Mouse (Mus musculus) heart, adult 9 months (tissue): ENCODE data around the gene Frmd5.

ENCODE experiments used
- DNase-seq, 2 experiments: peaks; one replicate each; pipeline ENCODE4 v3.0.0; 2022; ENCODE audit warnings: low spot score in 2 of 2

Frmd5 gene

DNA sequence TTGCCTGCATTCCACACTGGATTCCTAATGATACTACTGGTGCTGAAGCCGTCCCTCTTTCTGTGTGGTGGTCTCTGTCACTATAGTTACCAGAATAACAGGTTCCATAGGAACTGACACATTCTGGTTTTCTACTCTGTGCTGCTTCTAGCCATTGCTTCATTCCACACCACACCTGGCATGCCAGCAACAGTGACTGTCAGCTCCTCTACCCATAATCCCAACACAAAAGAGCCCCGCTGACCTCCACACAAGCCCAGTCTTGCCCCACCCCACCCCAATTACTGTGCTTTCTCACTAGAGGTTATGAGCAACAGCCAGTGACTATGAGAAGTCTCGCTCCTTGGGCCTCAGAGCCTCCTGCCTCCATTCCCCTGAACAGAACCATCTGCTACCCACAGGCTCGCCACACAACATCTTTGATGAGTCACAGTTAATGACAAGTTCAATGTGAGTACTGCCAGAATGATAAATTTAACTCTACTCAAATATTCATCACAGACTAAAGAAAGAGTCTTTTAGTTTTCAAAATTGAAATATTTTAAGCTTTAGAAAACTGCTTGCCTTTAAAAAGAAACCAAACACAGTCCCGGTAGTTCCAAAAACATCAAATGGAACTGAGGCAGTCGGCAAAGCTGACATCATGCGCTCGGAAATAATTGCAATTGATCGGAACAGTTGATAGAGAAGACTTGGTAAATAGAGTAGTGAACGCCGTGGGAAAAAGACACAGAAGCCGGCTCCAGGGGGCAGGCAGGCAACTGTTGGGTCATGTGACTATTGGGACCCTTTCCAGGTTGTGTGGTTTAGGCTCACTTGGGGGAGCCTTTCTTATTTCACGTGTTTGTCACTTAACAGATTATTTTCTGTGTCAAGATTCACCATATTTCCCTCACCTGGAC lies 185.4 kb downstream of the Frmd5 start:
- peak; percentile 9 to 34 for DNase-seq

- no peak for DNase-seq
Observed at GRCm38 (mm10) chr2:121620582-121621261, 186.2 kb downstream of the Frmd5 start.

- no peak for DNase-seq
Observed at GRCm38 (mm10) chr2:121615199-121615559, 191.7 kb downstream of the Frmd5 start.

- peak in 1 of 2 experiments; percentile 37 for DNase-seq
Observed at GRCm38 (mm10) chr2:121614483-121615198, 192.2 kb downstream of the Frmd5 start.

DNA sequence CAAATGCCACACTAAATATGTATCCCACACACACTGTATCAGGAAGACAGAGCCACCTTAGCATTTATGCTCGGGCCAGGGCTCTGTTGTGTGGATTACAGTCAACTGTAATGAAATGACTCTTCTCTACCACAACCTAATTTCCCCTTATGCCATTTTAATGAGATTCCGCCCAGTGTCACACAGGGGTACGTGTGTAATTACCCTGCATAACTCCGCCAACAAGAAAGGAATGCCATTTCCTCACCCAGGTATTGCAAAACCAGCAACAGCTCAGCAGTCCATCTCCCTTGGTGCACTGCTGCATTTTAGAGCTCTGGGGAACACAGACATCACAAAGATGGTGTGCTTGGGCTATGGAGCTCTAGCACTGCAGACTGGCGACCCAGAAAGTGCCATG lies 194.8 kb downstream of the Frmd5 start:
- no peak for DNase-seq

DNA sequence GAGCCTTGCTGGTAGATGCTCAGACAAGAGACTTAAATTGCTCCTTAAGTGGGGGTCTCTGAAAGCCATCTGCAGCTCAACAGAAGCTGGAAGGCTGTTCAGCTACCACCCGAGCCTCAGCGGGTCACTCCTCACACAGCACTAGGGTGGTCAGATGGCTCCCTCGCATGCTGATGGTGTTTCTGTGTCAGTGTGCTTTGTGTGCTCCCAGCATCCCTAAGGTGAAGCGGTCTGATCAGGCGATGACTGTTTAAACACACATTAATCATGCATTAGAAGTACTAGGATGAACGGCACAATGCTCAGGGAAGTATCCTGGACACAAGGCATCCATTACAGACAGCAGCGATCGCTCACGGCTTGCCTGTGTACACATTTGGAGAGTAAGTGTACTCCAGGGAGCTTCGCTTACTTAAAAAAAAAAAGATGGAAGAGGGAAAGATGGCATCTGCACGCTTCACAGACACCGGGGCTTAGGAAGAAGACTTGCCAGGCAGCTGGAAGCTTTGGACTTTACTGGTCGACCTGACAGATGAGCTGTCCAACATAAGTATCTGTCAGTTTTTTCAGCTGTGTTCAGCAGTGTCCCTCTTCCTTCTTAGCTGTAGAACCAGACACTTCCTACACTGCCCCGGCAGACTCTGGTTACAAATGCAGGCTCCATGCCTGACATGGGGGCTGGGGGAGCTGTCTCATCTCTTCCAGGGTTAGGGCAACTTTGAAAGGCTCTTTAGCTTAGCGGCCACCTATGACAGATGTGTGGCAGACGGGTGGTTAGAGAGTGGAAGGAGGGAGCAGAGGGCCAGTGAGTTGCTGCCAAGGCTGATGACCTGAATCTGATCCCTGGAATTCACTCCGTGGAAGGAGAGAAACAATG lies 196.6 kb downstream of the Frmd5 start:
- DNase-seq: no peak

- DNase-seq: no peak
Observed at GRCm38 (mm10) chr2:121609141-121609724, 197.7 kb downstream of the Frmd5 start.

DNA sequence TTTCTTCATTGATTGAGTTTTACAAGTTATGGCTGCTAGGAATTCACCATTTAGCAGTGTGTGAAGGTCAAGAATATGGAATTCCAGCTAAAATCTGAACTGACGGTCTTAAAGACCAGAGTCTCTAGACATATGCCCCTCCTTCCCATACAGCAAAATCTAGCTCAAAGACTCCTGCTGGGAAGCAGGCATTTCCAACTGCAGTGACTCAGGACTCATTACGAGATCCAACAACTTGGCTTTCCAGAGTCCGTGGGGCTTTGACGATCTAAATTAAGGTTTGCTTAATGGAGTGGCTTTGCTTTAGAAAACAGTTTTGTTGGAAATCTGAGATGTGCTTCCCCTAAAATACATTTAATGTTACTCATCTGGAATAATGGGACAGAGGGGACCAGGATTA lies 204.5 kb downstream of the Frmd5 start:
- no peak for DNase-seq

GRCm38 (mm10) chr2:121601543-121601942 lies 205.3 kb downstream of the Frmd5 start:
- no peak for DNase-seq

DNA sequence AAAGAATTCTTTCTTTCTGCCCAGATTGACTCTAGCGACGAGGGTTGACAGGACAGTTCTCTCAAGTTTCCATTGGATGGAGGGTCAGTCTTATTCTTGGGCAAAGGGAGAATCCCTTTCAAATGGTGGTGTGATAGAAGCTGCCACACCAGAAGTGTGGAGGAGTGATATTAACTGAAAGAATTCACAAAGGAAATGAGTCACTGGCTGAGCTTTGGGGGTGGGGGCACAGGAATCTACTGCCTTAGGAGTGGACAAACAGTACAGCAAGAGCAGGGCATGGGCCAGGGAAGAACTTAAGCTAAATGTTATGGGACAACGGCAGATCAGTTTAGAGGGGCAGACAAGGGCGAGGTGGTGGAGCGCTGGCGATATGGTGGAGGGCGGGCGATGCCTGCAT lies 206.2 kb downstream of the Frmd5 start:
- DNase-seq: no peak

- DNase-seq: no peak
Observed at GRCm38 (mm10) chr2:121598249-121598648, 208.6 kb downstream of the Frmd5 start.

DNA sequence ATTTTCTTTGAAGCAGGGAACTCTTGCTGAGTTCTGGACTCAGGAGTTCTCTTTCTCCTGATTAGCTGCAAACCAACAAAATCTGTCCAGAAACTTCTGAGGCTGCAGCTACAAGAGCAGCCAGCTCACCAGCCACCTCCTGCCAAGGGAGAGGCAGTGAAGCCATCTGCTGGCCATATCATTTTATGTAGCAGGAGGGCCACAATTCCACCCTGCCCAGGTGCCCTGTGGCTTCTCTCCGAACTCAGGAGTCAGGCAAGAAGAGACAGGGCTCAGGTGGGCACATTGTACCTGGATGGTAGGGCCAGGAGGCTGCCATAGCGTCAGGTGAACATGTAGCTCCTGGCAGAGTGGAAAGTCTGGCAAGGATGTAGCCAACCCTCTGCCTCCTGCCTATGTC lies 210.3 kb downstream of the Frmd5 start:
- DNase-seq: no peak

- DNase-seq: peak; percentile 67 to 70
Observed at GRCm38 (mm10) chr2:121594660-121595291, 212.1 kb downstream of the Frmd5 start.

DNA sequence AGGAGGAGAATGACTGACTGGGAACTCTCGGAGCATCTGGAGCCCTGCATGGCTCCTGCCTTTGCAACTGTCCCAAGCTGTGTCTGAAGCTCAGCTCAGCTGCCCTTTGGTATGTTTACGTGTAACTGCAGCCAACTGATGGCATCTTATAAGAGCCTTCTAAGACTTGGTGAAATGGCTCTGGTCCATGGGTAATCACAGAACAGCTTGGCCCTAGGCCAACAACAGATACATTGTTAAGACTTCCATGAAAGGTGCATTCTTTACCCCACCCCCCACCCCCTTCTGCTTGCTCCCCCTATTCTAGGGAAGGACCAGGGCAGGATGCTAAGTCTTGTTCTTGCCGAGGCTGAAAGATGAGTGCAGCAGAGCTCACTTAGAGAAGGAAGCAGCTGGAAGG lies 212.8 kb downstream of the Frmd5 start:
- no peak for DNase-seq

GRCm38 (mm10) chr2:121588309-121588694 lies 218.6 kb downstream of the Frmd5 start:
- DNase-seq: peak; percentile 71 to 76

DNA sequence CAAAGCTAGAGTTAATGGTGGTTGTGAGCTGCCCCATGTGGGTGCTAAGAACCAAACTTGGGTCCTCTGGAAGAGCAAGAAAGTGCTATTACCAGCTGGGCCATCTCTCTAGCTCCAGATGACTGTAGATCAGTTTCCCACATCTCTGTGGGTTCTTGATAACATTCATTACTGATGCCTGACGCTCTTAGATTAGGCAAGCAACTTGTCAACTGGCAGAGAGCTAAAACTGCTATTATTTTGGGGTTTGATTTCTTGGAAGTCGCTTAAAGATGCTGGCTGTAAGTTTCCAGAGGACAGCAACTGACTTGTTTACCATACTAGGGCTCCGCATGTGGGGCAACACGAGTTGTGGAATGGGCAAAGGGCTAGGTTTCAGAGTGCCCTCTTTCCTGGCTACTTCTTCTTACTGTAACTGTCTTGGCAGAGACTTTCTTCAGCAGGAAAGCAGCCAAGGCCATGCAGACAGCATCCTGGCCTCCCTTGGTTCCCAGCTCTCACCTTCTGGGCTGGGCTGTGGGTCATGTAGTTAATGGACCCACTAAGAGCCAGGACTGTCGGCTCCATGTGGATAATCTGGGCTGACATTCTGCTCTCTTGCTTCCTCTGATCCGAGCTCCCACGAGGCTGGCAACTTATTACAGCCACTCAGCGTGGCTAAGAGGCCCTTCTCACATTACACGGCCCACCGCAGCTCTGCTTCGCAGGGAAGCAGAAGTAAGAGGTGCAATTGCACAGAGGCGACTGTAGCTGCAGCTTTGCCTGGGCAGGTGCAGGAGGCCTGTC lies 219.2 kb downstream of the Frmd5 start:
- DNase-seq: no peak

- no peak for DNase-seq
Observed at GRCm38 (mm10) chr2:121584705-121585104, 222.2 kb downstream of the Frmd5 start.

- DNase-seq: peak; percentile 41 to 64
Observed at GRCm38 (mm10) chr2:121583468-121584116, 223.3 kb downstream of the Frmd5 start.

DNA sequence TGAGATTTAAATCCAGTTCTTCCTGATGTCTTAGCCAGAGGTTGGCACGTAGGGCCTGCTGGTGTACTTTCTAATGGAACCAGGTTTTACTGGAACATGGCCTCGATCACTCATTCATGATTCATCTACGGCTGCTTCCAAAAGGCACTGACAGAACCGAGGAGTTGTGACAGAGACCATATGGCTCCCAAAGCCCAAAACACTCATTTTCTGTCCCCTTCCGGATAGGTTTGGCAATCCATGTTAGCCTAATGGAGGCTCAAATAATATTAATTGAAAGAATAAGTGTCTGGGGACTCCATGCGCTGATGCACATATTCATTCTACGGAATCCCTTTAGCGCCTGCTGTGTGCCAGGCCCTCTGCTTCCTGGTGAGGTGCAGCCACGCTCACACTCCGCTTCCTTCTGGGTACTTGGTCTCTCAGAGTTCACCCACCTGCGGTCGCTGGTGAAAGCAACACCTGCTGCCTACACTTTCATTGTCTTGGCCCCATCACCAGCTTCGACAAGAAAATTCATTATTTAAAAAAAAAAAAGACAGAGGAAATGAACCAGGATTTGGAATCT lies 224.0 kb downstream of the Frmd5 start:
- DNase-seq: peak; percentile 36 to 53
